Comparison of ENCODE assay signal across 16 mouse cellular contexts in the genomic region with DNA sequence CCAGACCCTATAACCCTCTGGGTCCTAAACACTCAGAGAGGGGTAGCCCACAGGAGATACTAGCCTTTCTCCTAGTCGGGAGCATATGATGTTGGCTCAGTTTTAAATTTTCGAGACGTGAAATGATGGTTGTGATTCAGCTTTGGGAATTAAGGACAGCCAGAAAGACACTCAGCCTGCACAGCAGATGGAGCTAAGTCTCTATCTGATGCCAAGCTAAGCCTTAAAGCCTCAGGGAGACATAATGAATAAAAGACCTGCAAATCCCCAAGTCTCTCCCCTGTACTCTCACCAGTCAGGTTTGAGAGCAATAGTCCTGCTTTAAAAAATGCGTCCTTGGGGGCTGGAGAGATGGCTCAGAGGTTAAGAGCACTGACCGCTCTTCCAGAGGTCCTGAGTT.
DNase-seq lines count a peak whose midpoint lies in the region; ATAC-seq and TF ChIP-seq lines count a peak whose summit lies in the region.
"Had no signal": no experiment of that assay in that cellular context is flagged by ENCODE, and none has a peak within 500 bp of the region (broad histone marks: within the 10 kb centered on the region; RNA-seq: fewer than 3 reads in every experiment).

No protein-coding gene starts in this region.

- no peak overlapping the region for H3K9ac ChIP-seq in forebrain, postnatal 0 days
- no peak overlapping the region for H3K9ac ChIP-seq in forebrain, embryonic 13.5 days
- H3K9ac ChIP-seq: embryonic facial prominence, embryonic 12.5 days; liver, embryonic 14.5 days; neural tube, embryonic 15.5 days had no signal

- in situ Hi-C loops in Patski (cut with MboI; ENCODE audit: low pct_unique_long_range_greater_than_20kb): loop anchor here (10.0 kb wide), 2 partner anchors 439 to 619 kb away; no protein-coding TSS in a partner anchor

- no peaks in the 10 kb centered on the region for H3K9me3 ChIP-seq in forebrain, postnatal 0 days (ENCODE audit: low read length)
- no peaks in the 10 kb centered on the region for H3K9me3 ChIP-seq in forebrain, embryonic 13.5 days (replicated peaks)
- H3K9me3 ChIP-seq: embryonic facial prominence, embryonic 12.5 days; limb, embryonic 10.5 days; neural tube, embryonic 15.5 days had no signal

- no peaks in the 10 kb centered on the region for H3K27me3 ChIP-seq in forebrain, postnatal 0 days (ENCODE audit: insufficient read depth, low read length)
- H3K27me3 ChIP-seq in forebrain, embryonic 13.5 days: no peaks in the 10 kb centered on the region
- no peaks in the 10 kb centered on the region for H3K27me3 ChIP-seq in Patski
- H3K27me3 ChIP-seq: embryonic facial prominence, embryonic 12.5 days; neural tube, embryonic 15.5 days had no signal

- H3K4me2 ChIP-seq in forebrain, postnatal 0 days (ENCODE audit: low read depth): no peak overlapping the region
- no peak overlapping the region for H3K4me2 ChIP-seq in forebrain, embryonic 13.5 days
- H3K4me2 ChIP-seq: embryonic facial prominence, embryonic 12.5 days; neural tube, embryonic 15.5 days had no signal

- peak; percentile 79 for DNase-seq in forebrain, postnatal 0 days
- peak; percentile 25 to 44 for DNase-seq in layer of hippocampus, adult 2 months (ENCODE audit: low spot score in 2 of 2)
- no peak for DNase-seq in layer of hippocampus, postnatal 10 days (ENCODE audit: low spot score in 2 of 2)
- DNase-seq in 3T3-L1 (ENCODE audit: low read depth, low spot score): peak; percentile 60
- no peak for DNase-seq in Patski (ENCODE audit: low read depth, low spot score)
- DNase-seq in c-Kit-positive CD71-positive TER-119-positive erythroid progenitor cells, embryonic 14.5 days (ENCODE audit: low spot score): no peak
- DNase-seq in B cell, adult 2 months: no peak
- DNase-seq: cerebellum, adult 9-11 months; layer of hippocampus, adult 9-11 months; right cerebral cortex, postnatal 14 days had no signal

- WGBS in forebrain, postnatal 0 days: 52% methylated on average over 5 of the region's 5 CpGs
- 71% methylated on average over 5 of the region's 5 CpGs for WGBS in forebrain, embryonic 13.5 days

- peak; percentile 67 for TF ChIP-seq CTCF in forebrain, postnatal 0 days (IDR thresholded peaks at IDR 0.05; ENCODE audit: low read depth)
- peak; percentile 70 for TF ChIP-seq CTCF in layer of hippocampus, adult 2 months (conservative IDR thresholded peaks at IDR 0.05)
- TF ChIP-seq CTCF in Patski (IDR thresholded peaks at IDR 0.05): peak; percentile 60

- H3K4me1 ChIP-seq in forebrain, postnatal 0 days (ENCODE audit: insufficient read depth): no peaks in the 10 kb centered on the region
- peaks cover 7% of the 10 kb centered on the region; the same call in 1 of the 2 replicates for H3K4me1 ChIP-seq in forebrain, embryonic 13.5 days

- H3K27ac ChIP-seq in forebrain, postnatal 0 days (ENCODE audit: low read depth, low read length): peak overlapping the region; percentile 59
- no peak overlapping the region for H3K27ac ChIP-seq in forebrain, embryonic 13.5 days
- no peak overlapping the region for H3K27ac ChIP-seq in layer of hippocampus, adult 2 months
- H3K27ac ChIP-seq: embryonic facial prominence, embryonic 12.5 days; limb, embryonic 10.5 days; liver, embryonic 14.5 days; macrophage; neural tube, embryonic 15.5 days had no signal

- POLR2A ChIA-PET in Patski (lab: Charles Lee): interaction anchor here (0.7 kb wide), 1 partner anchor 459 kb away, joined by 3 read pairs; no protein-coding TSS in a partner anchor

- peak; percentile 68 for ATAC-seq in forebrain, postnatal 0 days
- ATAC-seq in forebrain, embryonic 13.5 days: no peak
- ATAC-seq in Patski: no peak

- no peaks in the 10 kb centered on the region for H3K36me3 ChIP-seq in forebrain, postnatal 0 days (ENCODE audit: insufficient read depth)
- no peaks in the 10 kb centered on the region for H3K36me3 ChIP-seq in forebrain, embryonic 13.5 days (ENCODE audit: poor library complexity, severe bottlenecking)
- H3K36me3 ChIP-seq: embryonic facial prominence, embryonic 12.5 days; limb, embryonic 10.5 days; neural tube, embryonic 15.5 days had no signal

- CTCF ChIA-PET in Patski (lab: Charles Lee): interaction anchor here (1.2 to 2.0 kb wide), 5 partner anchors 9 to 441 kb away, joined by 3 to 5 read pairs (median 3); a partner anchor contains a TSS

- H3K4me3 ChIP-seq in forebrain, postnatal 0 days (ENCODE audit: low read depth, low read length): no peak overlapping the region
- H3K4me3 ChIP-seq in forebrain, embryonic 13.5 days: no peak overlapping the region
- H3K4me3 ChIP-seq in layer of hippocampus, adult 2 months: no peak overlapping the region
- H3K4me3 ChIP-seq: embryonic facial prominence, embryonic 12.5 days; limb, embryonic 10.5 days; neural tube, embryonic 15.5 days had no signal

Comparison
In these comparisons a context has a peak if more than half of its experiments do, and no peak if none do; other contexts are left out.
1. DNase-seq: peak in forebrain, postnatal 0 days (single experiment), layer of hippocampus, adult 2 months (2 of 2) and 3T3-L1 (single experiment); none in layer of hippocampus, postnatal 10 days (0 of 2), Patski (single experiment), c-Kit-positive CD71-positive TER-119-positive erythroid progenitor cells, embryonic 14.5 days (single experiment) and B cell, adult 2 months (0 of 2).
2. Peak in every context shown above with its lines, with median percentiles within 50 percentile points of each other: CTCF ChIP-seq.